Mouse (Mus musculus): ENCODE measurements around the gene Immp2l.

Immp2l gene

DNA sequence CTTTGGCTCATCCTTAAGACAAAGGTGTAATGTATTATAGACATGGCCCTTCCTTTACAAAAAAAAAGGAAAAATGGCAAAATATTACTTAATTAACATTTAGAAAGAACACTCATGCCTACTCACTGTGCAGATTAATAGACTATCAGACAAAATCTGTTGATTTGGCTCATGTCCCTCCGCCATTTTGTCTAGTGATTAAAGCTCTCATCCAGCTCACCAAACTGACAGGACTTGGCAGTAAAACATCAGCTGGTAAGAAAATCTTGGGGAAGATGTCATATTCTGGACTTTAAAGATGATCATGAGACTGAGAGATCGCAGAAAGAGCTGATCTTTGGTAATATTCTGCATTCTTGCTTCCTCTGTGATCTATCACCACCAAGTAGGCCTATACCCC lies 293.5 kb downstream of the Immp2l start:
- DNase-seq (ENCODE audit: low spot score): no peak

DNA sequence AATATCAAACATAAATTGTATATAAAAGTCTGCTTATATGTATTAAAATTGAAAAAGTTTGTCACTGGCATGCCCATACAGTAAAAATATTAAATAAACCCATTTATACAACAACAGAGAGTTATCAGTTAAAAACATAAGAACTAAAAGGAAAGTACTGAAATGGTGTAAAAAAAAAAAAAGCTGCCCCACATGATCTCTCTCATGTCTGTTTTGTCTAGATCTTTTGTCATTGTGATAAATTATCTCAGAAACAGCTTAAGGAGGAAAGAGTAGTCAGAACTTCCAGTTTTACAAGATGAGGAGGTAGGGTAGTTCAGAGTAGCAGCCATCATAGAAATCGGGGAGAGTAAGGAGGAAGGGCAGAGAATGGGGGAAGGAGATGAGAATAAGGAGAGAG lies 298.1 kb downstream of the Immp2l start:
- no peak for DNase-seq (ENCODE audit: low spot score)

DNA sequence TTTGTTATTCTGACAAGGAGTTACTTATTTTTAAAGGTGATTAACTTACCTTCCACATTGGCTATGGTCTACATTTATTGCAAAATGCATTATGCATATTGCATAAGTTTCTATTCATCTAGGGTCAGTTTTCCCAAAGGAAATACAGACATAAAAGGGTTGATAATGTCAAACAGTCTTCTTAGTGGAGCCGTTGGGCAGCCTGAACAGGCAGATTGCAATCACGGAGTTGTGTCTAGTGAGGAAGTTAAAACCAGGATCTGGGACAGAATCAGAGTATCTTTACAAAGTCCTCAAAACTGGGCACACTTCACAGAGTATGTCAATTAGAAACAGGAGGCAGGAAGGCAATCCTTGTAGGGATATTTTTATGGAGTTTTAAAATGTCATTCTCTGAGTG lies 300.5 kb downstream of the Immp2l start:
- DNase-seq (ENCODE audit: low spot score): no peak

DNA sequence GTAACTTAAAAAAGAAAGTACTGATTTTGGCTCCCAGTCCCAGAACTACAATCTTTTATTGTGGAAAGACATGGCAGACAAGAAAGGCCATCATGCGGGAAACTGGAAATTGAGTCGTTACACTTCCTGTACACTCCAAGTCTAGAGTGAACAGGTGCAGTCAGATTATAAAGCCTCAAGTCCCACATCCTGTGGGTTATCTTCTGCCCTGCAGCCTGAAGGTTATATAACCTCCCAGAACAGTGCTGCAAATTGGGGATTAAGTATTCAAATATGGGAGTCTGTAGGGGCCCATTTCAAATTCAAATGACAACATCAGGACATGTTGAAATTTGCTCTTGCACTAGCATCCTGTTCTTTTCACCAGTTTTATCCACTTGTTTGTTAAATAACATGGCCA lies 301.9 kb downstream of the Immp2l start:
- DNase-seq (ENCODE audit: low spot score): no peak

DNA sequence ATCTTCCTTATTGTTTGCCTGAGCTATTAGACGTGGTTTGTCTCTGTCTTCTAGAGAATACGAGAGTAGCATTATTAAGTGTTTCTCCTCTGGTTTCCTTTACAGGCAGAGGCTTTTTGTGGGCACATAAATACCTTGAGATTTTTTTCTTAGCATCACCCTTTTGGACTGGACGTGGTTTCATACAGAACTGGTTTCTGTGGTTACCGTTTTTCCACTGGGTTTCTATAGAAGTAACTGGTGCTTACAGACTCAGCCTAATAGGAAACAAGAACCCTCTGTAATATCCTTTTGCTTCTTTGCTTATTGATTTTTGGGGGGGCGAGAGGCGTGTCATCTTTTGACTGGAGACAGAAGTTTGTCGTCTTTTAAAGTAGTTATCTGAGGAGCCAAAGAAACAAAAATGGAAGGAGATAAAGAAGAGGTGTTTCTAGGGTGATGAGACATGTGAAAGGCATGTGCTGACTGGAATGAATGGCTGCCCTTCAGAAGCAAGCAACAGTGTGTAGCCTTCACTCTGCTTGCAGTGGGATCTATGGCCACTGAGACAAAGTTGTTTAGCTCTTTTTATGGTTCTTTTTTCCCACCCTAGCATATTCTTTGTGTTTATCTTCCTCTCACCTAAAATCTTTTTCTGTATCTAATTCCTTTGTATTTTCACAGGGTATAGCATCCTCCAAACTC lies 307.2 kb downstream of the Immp2l start:
- DNase-seq (ENCODE audit: low spot score): no peak

DNA sequence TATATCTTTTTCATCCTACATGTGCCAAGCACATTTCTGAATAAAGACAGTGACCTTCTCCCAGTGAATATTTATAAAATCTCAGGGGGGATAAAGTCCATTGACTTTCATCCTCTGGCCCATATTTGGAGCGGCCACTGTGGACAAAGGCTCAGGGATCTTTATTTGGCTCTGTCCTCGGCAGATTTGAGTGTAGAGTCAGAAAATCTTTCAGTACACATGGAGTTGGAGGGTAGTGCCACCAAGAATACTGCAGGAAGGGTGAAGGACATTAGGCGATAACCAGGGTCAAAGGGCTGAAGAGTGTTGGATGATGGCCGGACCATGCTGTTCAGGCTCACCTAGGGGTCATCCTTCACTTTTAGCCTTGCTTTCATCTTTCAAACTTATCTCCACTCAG lies 321.7 kb downstream of the Immp2l start:
- no peak for DNase-seq (ENCODE audit: low spot score)

DNA sequence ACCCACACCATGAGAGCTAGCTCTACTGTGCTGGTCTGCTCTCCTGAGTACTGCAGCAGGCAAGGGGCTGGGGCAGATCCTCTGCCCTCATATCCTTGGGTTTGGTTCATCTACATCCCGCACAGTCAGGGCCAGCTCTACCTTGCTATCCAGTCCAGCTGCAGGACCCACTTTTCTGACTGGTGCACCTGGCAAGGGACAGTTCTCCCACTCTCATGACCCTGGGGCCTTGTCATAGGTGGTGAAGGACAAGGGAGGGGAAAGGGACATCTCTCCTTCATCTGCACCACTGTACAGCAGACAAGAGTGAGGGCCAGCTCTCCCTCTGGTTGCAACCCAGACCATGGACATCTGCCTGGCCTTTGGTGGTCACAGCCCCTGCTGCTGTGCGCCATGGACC lies 323.6 kb downstream of the Immp2l start:
- DNase-seq (ENCODE audit: low spot score): no peak

DNA sequence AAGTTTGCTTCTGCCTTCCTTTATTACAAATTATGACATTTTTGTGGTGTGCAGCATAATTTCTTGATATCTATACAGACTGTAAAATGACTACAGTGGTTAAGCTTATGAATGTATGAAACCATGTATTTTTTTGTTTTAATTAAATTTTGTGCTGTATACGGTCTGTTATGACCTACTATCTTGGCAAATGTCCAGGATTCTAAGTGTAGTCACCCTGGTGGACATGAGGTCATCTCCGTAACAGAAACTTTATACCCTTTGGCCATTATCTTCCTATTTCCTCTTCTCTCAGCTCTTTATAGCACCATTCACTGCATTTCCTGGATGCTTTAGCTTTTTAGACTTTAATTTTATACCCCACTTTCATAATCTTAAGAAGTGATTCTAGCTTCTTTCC lies 325.5 kb downstream of the Immp2l start:
- DNase-seq (ENCODE audit: low spot score): no peak

DNA sequence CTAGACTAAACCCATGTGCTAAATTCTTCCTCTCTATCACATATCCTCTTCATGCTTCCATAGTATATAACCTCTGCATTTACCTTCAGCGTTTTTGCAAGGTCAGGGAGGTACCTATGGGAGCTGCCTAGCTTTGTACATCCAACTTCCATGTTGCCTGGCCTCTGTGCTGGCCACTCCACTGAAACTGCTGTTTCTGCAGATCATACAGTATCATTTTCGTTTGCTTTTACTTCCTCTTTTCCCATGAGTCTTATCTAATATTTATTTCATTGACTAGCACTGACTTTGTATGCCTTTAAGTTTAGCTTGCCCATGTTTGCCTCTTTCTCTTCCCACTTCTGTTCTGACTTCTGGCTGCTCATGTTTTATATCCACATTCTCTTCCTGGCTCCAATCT lies 325.9 kb downstream of the Immp2l start:
- no peak for DNase-seq (ENCODE audit: low spot score)

DNA sequence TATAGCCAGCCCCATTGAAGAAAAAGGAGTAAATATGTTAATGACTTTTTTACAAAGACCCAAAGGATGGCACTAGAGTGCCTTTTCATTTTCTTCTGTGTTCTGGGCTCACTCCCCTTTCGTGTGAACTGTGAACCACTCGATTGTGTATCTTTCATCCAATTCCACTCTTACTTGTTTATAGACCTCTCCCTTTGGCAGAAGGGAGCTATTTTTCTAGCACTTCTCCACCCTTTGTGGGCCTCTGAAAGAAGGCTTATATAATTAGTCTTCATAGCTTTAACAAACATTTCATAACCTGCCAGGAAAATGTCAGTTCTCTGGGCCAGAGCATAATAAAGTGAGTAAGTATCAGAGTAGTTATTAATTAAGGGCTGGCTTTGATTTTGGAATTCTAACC lies 327.4 kb downstream of the Immp2l start:
- no peak for DNase-seq (ENCODE audit: low spot score)

DNA sequence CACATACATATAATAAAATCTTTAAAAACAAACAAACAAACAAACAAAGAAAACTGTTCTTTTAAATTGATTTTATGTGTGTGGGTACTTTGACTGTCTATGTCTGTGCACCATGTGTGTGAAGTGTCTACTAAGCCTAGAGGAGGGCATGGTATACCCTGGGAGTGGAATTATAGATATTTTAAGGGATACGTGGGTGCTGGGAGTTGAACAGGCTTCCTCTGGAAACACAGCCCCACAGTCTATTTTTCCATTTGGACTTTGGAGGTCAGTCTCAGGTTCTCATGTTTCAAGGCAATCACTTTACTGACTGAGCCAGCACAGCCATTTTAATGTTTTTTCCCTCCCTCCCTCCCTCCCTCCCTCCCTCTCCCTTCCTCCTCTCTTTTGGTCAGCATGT lies 331.0 kb downstream of the Immp2l start:
- DNase-seq (ENCODE audit: low spot score): no peak

DNA sequence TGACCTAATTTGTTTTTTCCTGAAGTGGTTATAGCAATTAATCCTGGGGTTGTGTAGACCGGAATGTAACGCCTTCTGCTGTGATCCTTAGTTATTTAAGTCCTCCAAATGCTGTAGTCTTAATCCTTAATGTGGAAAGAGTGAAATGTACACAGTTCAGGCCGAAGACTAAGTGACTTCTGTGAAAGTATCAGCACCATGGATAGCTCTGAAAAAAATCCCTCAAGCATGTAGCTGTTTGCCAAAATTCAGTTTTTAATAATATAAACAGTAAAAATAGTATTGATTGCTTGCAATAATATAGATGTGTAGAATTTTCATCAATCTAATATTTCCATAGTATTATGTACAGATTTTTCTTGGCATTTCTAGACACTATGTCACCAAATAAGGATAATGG lies 332.1 kb downstream of the Immp2l start:
- DNase-seq (ENCODE audit: low spot score): no peak

DNA sequence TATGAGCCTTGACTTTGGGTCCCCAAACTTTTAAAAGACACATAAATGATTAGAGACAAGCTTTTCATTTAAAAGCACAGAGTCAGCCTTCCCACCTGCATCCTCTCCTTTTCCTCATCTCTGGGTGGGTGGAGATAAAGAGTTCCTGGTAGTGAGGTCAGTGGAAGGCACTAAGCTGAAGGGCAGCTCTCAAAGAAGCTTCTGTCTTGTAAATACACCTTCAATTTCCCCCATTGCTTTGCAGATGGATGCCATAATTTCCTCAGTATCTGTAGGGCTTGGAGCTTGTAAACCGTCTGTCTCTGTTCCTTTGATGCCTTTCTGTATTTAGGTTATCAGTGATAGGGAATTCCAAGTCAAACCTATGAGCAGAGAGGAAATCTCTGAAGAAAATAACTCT lies 362.8 kb downstream of the Immp2l start:
- DNase-seq (ENCODE audit: low spot score): no peak

DNA sequence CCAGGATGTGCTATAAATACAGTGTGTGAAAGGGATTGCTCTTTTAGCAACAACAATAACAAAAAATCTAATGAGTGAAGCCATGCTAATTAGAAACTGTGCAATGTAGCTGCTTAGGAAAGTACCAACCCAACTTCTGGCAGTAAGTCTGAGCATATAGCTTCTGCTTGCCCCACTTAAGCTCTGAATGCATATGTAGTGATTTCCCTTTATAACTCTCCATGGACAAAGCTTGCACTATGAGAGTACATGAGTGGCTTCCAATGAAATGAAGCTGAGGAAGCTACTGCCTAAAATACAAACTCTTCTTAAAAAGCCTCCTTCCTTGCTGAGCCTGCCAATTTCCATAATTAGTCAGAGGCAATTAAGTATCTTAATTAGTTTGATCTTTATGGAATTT lies 370.3 kb downstream of the Immp2l start:
- no peak for DNase-seq (ENCODE audit: low spot score)

DNA sequence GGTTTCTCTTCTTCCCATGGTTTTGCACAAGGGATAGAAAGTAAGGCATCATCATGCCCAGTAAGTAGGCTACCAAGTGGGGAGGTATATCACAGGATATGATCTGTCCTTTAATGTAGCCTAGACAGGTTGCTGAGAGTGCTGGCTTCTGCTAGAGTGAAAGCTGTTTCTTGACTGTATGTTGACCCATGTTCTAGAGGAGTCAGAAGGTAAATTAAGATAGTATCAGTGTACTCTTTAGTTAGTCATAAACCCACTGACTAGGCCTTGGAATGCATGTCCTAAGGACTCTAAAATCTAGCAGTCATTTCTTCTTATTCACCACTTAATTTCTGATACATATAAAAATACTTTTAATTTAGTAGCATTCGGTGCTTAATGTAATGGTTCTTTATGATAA lies 377.2 kb downstream of the Immp2l start:
- DNase-seq (ENCODE audit: low spot score): no peak

DNA sequence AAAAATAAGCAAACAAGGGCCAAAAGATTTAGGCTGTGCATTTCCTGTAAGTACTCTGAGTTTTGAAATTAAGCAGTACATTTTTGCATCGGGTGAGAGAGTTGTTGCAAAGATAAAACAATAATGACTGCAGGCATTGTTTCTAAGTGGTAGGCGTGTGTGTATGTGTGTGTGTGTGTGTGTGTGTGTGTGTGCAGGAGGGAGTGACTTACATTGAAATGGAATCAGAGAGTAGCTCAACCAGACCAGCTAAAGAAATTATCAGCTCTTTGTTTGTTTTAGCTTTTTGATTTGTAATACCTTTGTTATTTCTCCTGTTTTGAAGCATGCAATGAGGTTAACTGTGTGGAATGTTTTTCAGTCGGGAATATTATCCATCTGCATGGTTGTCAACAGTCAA lies 378.0 kb downstream of the Immp2l start:
- DNase-seq (ENCODE audit: low spot score): no peak

DNA sequence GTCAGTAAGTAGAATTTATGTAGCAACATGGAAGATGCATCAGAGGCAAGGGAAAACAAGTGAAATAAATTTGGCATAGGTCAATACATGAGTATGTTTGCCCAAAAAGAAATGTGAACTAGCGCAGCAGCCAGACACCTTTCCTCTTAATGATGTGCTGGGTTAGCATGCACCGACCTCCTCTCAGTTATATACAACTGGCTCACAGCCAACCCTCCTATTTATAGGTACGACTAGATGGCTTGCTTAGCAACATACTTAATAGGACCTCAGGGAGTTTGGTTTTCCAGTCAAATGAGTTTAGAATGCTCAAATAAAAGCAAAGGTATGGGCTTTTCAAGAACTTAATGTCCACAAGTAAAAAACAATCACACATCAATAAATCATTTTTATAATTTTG lies 385.5 kb downstream of the Immp2l start:
- DNase-seq (ENCODE audit: low spot score): no peak

DNA sequence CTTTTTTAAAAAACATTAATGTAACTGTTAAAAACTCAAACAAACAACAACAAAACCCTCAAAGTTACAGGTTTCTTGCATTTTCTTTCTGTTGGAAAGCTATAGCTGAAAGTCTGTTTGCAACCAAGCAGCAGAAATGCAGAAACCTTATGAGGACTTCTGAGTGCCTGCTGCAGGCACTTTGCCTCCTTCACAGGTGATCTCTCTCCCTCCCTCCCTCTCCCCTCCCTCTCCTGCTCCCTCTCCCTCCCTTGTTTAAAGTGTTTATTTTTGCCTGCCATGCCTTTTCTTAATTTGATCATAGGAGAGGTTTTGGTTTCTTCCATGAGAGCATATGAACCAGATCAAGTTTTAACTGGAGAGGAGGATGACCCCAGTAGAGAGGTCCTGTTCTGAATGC lies 392.7 kb downstream of the Immp2l start:
- DNase-seq (ENCODE audit: low spot score): no peak

DNA sequence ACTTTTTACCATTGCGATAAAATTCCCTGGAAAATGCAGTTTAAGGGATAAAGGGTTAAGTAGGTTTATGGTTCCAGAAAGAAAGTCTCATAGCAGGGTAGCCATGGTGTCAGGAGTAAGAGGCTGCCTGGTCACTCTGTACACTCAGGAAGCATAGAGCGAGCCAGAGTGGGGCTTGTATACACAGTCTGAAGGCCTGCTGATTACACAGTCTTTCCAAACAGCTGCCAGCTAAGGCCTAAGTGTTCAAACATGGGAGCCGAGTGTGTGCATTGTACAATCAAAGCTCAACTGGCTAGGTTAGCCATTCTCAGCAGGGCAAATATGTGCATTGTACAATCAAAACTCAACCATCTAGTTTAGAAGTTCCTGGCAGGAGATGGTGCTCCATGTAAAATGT lies 393.2 kb downstream of the Immp2l start:
- no peak for DNase-seq (ENCODE audit: low spot score)

DNA sequence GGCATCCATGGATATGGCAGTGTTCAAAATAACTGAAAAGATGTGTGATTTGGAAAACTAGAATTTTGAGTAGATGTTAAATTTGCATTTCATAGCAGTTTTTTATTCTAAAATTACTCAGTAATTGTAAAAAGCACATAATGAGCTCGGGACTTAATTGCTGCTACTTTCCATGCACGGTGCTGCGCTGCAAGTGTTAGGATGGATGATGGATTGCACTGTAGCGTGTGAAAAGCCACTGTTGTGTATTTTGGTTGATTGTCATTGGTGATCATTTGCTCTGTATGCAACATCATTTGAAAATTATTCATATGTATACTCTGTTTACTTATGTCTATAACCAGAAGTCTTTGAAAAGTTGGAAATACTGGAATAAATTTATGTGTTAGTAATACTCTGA lies 394.1 kb downstream of the Immp2l start:
- no peak for DNase-seq (ENCODE audit: low spot score)

DNA sequence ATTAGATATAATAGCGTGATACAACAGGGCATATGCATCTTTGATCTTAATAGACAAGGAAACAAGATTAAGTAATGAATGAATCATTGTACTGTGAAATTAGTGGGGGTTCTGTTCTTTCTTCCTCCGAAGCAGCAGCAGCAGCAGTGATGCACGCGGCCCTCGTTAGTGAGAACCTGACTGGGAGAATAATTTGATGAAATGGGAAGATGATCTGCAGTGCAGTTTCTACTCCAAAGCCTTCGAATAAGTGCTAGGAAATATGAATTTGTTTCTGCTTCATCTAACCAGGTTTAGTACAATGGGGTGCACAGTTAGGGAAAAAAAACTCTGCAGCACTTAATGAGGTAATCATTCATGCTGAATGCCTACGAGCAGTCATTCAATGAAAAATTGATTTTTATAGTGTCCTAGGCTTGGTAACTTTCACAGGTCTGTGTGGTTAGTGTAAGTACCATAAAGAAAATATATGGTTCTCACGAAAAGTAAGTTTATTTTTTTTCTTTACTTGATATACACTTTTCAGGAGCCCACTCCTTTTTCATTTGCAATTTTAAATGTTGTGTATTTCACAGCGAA lies 401.3 kb downstream of the Immp2l start:
- DNase-seq (ENCODE audit: low spot score): no peak

DNA sequence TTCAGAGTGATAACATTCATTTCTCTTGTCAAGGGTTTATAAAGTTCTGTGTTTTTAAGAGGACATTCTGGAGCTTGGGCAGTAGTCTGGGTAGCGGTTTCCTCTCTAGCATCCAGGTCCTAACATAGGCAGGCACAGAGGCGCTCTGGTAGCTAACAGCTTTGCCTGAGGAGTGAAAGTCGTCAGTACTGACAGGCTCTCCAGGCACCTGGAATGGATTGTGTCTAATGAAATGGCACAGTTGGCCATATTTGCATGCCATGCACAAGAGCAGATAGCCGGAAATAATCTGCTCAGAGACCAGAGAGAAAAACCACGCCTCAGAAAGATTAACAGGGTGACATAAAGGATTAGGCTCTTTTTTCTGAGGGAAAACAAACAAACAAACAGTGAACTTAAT lies 403.6 kb downstream of the Immp2l start:
- no peak for DNase-seq (ENCODE audit: low spot score)

DNA sequence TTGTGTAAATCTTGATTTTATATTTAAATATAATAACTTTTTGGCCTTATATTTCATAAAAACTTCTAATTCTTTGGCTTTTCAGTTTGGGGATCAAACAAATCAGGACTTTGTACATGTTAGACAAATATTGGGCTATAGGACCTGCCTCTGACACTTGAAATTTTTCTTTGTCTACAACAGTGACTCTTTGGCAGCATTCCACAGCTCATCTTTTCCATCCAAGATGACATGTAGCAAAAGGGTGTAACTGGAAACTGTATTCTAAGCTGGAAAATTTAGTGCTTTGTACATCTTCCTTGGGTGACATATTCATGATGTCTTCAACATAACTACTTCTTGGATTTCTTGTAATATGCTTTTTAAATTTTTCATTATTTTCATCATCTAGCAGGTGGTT lies 404.9 kb downstream of the Immp2l start:
- no peak for DNase-seq (ENCODE audit: low spot score)

DNA sequence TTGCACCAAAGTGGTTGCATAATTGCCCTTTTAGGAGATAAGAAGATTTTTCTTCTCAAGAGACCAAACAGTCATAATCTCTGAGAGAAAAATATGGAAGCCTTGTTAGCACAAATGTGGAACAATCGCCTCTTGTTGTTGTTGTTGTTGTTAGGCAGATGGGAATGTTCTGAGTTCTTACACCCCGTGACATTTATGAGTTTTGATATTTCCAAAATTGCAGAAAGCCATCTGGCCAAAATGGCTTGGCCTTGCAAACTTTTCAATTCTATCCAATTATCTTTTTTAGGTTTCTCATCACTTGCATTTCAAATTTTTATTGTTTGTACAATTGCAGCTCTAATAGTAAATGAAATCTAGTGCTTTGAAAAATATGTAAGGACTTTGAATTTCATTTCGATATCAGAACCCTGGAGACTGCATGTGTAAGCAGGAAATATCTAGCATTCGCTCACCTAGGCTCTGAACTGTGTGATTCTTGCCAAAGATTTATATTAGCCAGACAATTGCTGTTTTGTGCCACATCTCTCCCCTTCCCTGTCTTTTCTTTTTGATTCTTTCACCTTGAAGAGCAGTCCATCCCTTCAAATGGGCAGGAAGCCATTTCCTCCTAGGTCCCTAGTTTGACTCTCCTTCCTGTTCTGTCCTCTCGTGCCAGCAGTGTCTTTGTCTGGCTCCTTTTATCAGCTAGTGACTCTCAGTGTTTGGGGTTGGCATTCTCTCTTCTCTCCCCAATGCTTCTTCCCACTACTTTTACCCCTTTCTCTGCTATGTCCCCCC lies 412.5 kb downstream of the Immp2l start:
- no peak for DNase-seq (ENCODE audit: low spot score)

Measured in spleen, adult 12 weeks (tissue).